Mouse (Mus musculus) intestine, embryonic 15.5 days (tissue): ENCODE results near the gene Abcb11. TPM values are rescaled to one million over a fixed set of nuclear protein-coding genes. Genes with fewer than 3 reads are reported as not detected.
"Not testable (repeated sequence)": the region's sequence is repeated elsewhere in the genome, so short reads cannot be mapped to it uniquely, and the experiment has no call there.

Source experiments
- ATAC-seq: fragments of 200-750 bp; cut with Nextera tagmentation; 2 replicates; pipeline ENCODE4 v1.8.0; 2017; ENCODE audit warnings: moderate TSS enrichment, moderate library complexity
- H3K27ac ChIP-seq: fragments of 300-500 bp; sonication (generic); 2 replicates; pipeline ENCODE4 v1.5.1; 2015; ENCODE audit warnings: mild to moderate bottlenecking, inconsistent platforms
- H3K27me3 ChIP-seq: fragments of 300-500 bp; sonication (generic); replicated peaks from 2 replicates; pipeline ENCODE4 v1.6.1; 2015; ENCODE audit warnings: inconsistent platforms
- H3K36me3 ChIP-seq: fragments of 300-500 bp; sonication (generic); 2 replicates; pipeline ENCODE4 v1.6.1; 2015; ENCODE audit warnings: inconsistent platforms
- H3K4me1 ChIP-seq: fragments of 300-500 bp; sonication (generic); replicated peaks from 2 replicates; pipeline ENCODE4 v1.6.1; 2015; ENCODE audit warnings: inconsistent platforms
- H3K4me2 ChIP-seq: fragments of 300-500 bp; sonication (generic); replicated peaks from 2 replicates; pipeline ENCODE4 v1.6.1; 2015; ENCODE audit warnings: mild to moderate bottlenecking, inconsistent platforms
- H3K4me3 ChIP-seq: fragments of 300-500 bp; sonication (generic); replicated peaks from 2 replicates; pipeline ENCODE4 v1.5.1; 2015; ENCODE audit warnings: inconsistent platforms
- H3K9ac ChIP-seq: fragments of 300-500 bp; sonication (generic); 2 replicates; pipeline ENCODE4 v1.6.1; 2015; ENCODE audit warnings: inconsistent platforms
- H3K9me3 ChIP-seq: fragments of 300-500 bp; sonication (generic); 2 replicates; pipeline ENCODE4 v1.6.1; 2016; ENCODE audit warnings: inconsistent platforms
- WGBS: fragments of 180-500 bp; shearing (Covaris S2); methylation state at CpG from one replicate; pipeline ENCODE4 v1.1.7; 2015; 5-methylcytosine and 5-hydroxymethylcytosine counted together
- polyA plus RNA-seq: library from polyadenylated mRNA; unstranded; fragments of >200 nt; fragmentation: Nextera tagmentation; extraction: Ambion mirVana; gene quantifications from 2 replicates; pipeline ENCODE4 v1.2.1, GENCODE M21; 2015

The Abcb11 gene
- polyA plus RNA-seq, 1 experiment from 2014 or later: 1.7 TPM

- Histone ChIP-seq H3K4me1 (no peaks in the 10 kb centered on the region), H3K27me3 (no peaks in the 10 kb centered on the region; the same call in 1 of the 2 replicates), H3K36me3 (no peaks in the 10 kb centered on the region), H3K4me3 (no peak overlapping the region), H3K27ac (no peak overlapping the region), H3K9me3 (no peaks in the 10 kb centered on the region), H3K4me2 (no peak overlapping the region), H3K9ac (no peak overlapping the region)
- 87% methylated on average over 5 of the region's 5 CpGs for WGBS
- ATAC-seq: no peak
Observed at GRCm38 (mm10) chr2:69328509-69329163, 13.8 kb downstream of the Abcb11 start.

GRCm38 (mm10) chr2:69324881-69325660, 17.3 kb downstream of the Abcb11 start:
- H3K4me3 ChIP-seq: no peak overlapping the region
- no peaks in the 10 kb centered on the region for H3K36me3 ChIP-seq
- no peak overlapping the region for H3K4me2 ChIP-seq
- H3K9ac ChIP-seq: no peak overlapping the region
- H3K9me3 ChIP-seq: no peaks in the 10 kb centered on the region
- no peak overlapping the region for H3K27ac ChIP-seq
- no peaks in the 10 kb centered on the region for H3K4me1 ChIP-seq
- H3K27me3 ChIP-seq: no peaks in the 10 kb centered on the region
- no peak for ATAC-seq
- 73% methylated on average over 5 of the region's 5 CpGs for WGBS

GRCm38 (mm10) chr2:69323018-69323417, 19.4 kb downstream of the Abcb11 start:
- H3K4me3 ChIP-seq: no peak overlapping the region
- ATAC-seq: no peak
- no peak overlapping the region for H3K4me2 ChIP-seq
- H3K27me3 ChIP-seq: no peaks in the 10 kb centered on the region
- 81% methylated on average over 4 of the region's 4 CpGs for WGBS
- H3K9ac ChIP-seq: no peak overlapping the region
- H3K9me3 ChIP-seq: no peaks in the 10 kb centered on the region
- H3K4me1 ChIP-seq: no peaks in the 10 kb centered on the region
- H3K27ac ChIP-seq: no peak overlapping the region
- H3K36me3 ChIP-seq: no peaks in the 10 kb centered on the region

GRCm38 (mm10) chr2:69321457-69321856, 21.0 kb downstream of the Abcb11 start:
- 61% methylated on average over 5 of the region's 5 CpGs for WGBS

GRCm38 (mm10) chr2:69311337-69311736, 31.1 kb downstream of the Abcb11 start:
- H3K27ac ChIP-seq: no peak overlapping the region
- ATAC-seq: no peak
- no peak overlapping the region for H3K4me2 ChIP-seq
- no peaks in the 10 kb centered on the region for H3K36me3 ChIP-seq
- H3K4me1 ChIP-seq: no peaks in the 10 kb centered on the region
- WGBS: 94% methylated on average over 4 of the region's 4 CpGs
- no peaks in the 10 kb centered on the region for H3K27me3 ChIP-seq
- no peak overlapping the region for H3K9ac ChIP-seq
- no peaks in the 10 kb centered on the region for H3K9me3 ChIP-seq
- no peak overlapping the region for H3K4me3 ChIP-seq

More at GRCm38 (mm10) chr2:69321457-69321856, 21.0 kb downstream of the Abcb11 start:
- no peaks in the 10 kb centered on the region for H3K4me1 ChIP-seq
- H3K27me3 ChIP-seq: no peaks in the 10 kb centered on the region
- no peak overlapping the region for H3K9ac ChIP-seq
- no peak overlapping the region for H3K27ac ChIP-seq
- H3K4me2 ChIP-seq: no peak overlapping the region
- no peaks in the 10 kb centered on the region for H3K9me3 ChIP-seq
- no peak overlapping the region for H3K4me3 ChIP-seq
- H3K36me3 ChIP-seq: no peaks in the 10 kb centered on the region
- ATAC-seq: no peak

- Histone ChIP-seq H3K4me3 (no peak overlapping the region), H3K4me2 (no peak overlapping the region), H3K36me3 (no peaks in the 10 kb centered on the region), H3K9me3 (no peaks in the 10 kb centered on the region), H3K4me1 (no peaks in the 10 kb centered on the region), H3K27me3 (no peaks in the 10 kb centered on the region), H3K9ac (no peak overlapping the region), H3K27ac (no peak overlapping the region)
- 78% methylated on average over 6 of the region's 6 CpGs for WGBS
- ATAC-seq: no peak
Observed at GRCm38 (mm10) chr2:69308136-69308535, 34.3 kb downstream of the Abcb11 start.

- H3K36me3 ChIP-seq, ATAC-seq, H3K27ac ChIP-seq, H3K9ac ChIP-seq, H3K4me2 ChIP-seq, H3K9me3 ChIP-seq, H3K4me3 ChIP-seq, H3K27me3 ChIP-seq, H3K4me1 ChIP-seq: not testable (repeated sequence)
- WGBS: 88% methylated on average over 6 of the region's 6 CpGs
Observed at GRCm38 (mm10) chr2:69300568-69300967, 41.8 kb downstream of the Abcb11 start.

GRCm38 (mm10) chr2:69294508-69294907, 47.9 kb downstream of the Abcb11 start:
- no peak for ATAC-seq
- Histone ChIP-seq H3K27ac (no peak overlapping the region), H3K36me3 (no peaks in the 10 kb centered on the region)

GRCm38 (mm10) chr2:69288989-69289388, 53.4 kb downstream of the Abcb11 start:
- Histone ChIP-seq H3K9me3 (no peaks in the 10 kb centered on the region), H3K27me3 (no peaks in the 10 kb centered on the region), H3K4me1 (no peaks in the 10 kb centered on the region), H3K9ac (no peak overlapping the region), H3K36me3 (no peaks in the 10 kb centered on the region), H3K4me2 (no peak overlapping the region), H3K27ac (no peak overlapping the region), H3K4me3 (no peak overlapping the region)
- no peak for ATAC-seq
- WGBS: 65% methylated on average over 5 of the region's 5 CpGs

More at GRCm38 (mm10) chr2:69294508-69294907, 47.9 kb downstream of the Abcb11 start:
- Histone ChIP-seq H3K4me1 (no peaks in the 10 kb centered on the region), H3K9ac (no peak overlapping the region), H3K9me3 (no peaks in the 10 kb centered on the region), H3K4me3 (no peak overlapping the region), H3K4me2 (no peak overlapping the region), H3K27me3 (no peaks in the 10 kb centered on the region)

GRCm38 (mm10) chr2:69275875-69276274, 66.5 kb downstream of the Abcb11 start:
- Histone ChIP-seq H3K27me3 (no peaks in the 10 kb centered on the region), H3K4me1 (no peaks in the 10 kb centered on the region), H3K4me2 (no peak overlapping the region), H3K36me3 (no peaks in the 10 kb centered on the region), H3K9ac (no peak overlapping the region), H3K9me3 (no peaks in the 10 kb centered on the region), H3K27ac (no peak overlapping the region), H3K4me3 (no peak overlapping the region)
- 2% methylated on average over 1 of the region's 1 CpGs for WGBS
- peak; percentile 49; the same call in 1 of the 2 replicates for ATAC-seq

GRCm38 (mm10) chr2:69264069-69264618, 78.3 kb downstream of the Abcb11 start:
- ATAC-seq: no peak

GRCm38 (mm10) chr2:69248221-69248755, 94.1 kb downstream of the Abcb11 start:
- no peak overlapping the region for H3K9ac ChIP-seq
- H3K4me2 ChIP-seq: no peak overlapping the region
- H3K4me1 ChIP-seq: no peaks in the 10 kb centered on the region
- no peaks in the 10 kb centered on the region for H3K9me3 ChIP-seq
- H3K4me3 ChIP-seq: no peak overlapping the region
- no peak for ATAC-seq
- no peaks in the 10 kb centered on the region for H3K27me3 ChIP-seq
- 72% methylated on average over 16 of the region's 16 CpGs for WGBS
- no peaks in the 10 kb centered on the region for H3K36me3 ChIP-seq
- no peak overlapping the region for H3K27ac ChIP-seq

More at GRCm38 (mm10) chr2:69264069-69264618, 78.3 kb downstream of the Abcb11 start:
- Histone ChIP-seq H3K9me3 (no peaks in the 10 kb centered on the region), H3K4me3 (no peak overlapping the region), H3K36me3 (no peaks in the 10 kb centered on the region), H3K27me3 (no peaks in the 10 kb centered on the region), H3K9ac (no peak overlapping the region), H3K4me1 (no peaks in the 10 kb centered on the region), H3K27ac (no peak overlapping the region), H3K4me2 (no peak overlapping the region)
